Mouse (Mus musculus) thymus, postnatal 0 days (tissue): ENCODE data around the gene Slamf8. TPM values are rescaled to one million over a fixed set of nuclear protein-coding genes. Genes with fewer than 3 reads are reported as not detected.

Source experiments
- DNase-seq: peaks from one replicate; pipeline ENCODE4 v3.0.0-alpha.2; 2015; ENCODE audit warnings: low spot score
- polyA plus RNA-seq: library from polyadenylated mRNA; unstranded; fragments of >200 nt; fragmentation: Nextera tagmentation; extraction: Ambion mirVana; gene quantifications from 2 replicates; pipeline ENCODE4 v1.2.1, GENCODE M21; 2015

Slamf8 gene
- polyA plus RNA-seq, 1 experiment from 2014 or later = 1.9 TPM

GRCm38 (mm10) chr1:172593956-172594355 lies 3.6 kb upstream of the Slamf8 start:
- DNase-seq = no peak

- no peak for DNase-seq
These were observed 3.0 kb upstream of the Slamf8 start for GRCm38 (mm10) chr1:172593321-172593720.

GRCm38 (mm10) chr1:172585612-172586567 lies 4.5 kb downstream of the Slamf8 start:
- no peak for DNase-seq

GRCm38 (mm10) chr1:172585026-172585425 lies 5.3 kb downstream of the Slamf8 start:
- DNase-seq = no peak

- no peak for DNase-seq
These were observed 6.1 kb downstream of the Slamf8 start for GRCm38 (mm10) chr1:172584271-172584670.

- DNase-seq = no peak
These were observed 7.9 kb downstream of the Slamf8 start for GRCm38 (mm10) chr1:172582436-172582835.

GRCm38 (mm10) chr1:172580116-172580515 lies 10.3 kb downstream of the Slamf8 start:
- DNase-seq = no peak

GRCm38 (mm10) chr1:172567758-172568157 lies 22.6 kb downstream of the Slamf8 start:
- no peak for DNase-seq

- DNase-seq = no peak
These were observed 24.2 kb downstream of the Slamf8 start for GRCm38 (mm10) chr1:172566131-172566530.

GRCm38 (mm10) chr1:172563465-172563828 lies 26.9 kb downstream of the Slamf8 start:
- no peak for DNase-seq

GRCm38 (mm10) chr1:172562641-172563464 lies 27.5 kb downstream of the Slamf8 start:
- peak; percentile 59 for DNase-seq

GRCm38 (mm10) chr1:172555638-172556037 lies 34.7 kb downstream of the Slamf8 start, which contains the start of gene Vsig8:
Vsig8 (plus strand) TSS chr1:172555938.
- no peak for DNase-seq

GRCm38 (mm10) chr1:172552623-172553022 lies 37.7 kb downstream of the Slamf8 start:
- no peak for DNase-seq

GRCm38 (mm10) chr1:172551009-172551408 lies 39.4 kb downstream of the Slamf8 start:
- no peak for DNase-seq

- peak; percentile 31 for DNase-seq
These were observed 39.8 kb downstream of the Slamf8 start for GRCm38 (mm10) chr1:172550551-172550951.

GRCm38 (mm10) chr1:172549717-172550116 lies 40.7 kb downstream of the Slamf8 start:
- DNase-seq = no peak

GRCm38 (mm10) chr1:172549314-172549713 lies 41.1 kb downstream of the Slamf8 start:
- no peak for DNase-seq

- peak; percentile 57 for DNase-seq
These were observed 41.9 kb downstream of the Slamf8 start for GRCm38 (mm10) chr1:172548501-172548900.

GRCm38 (mm10) chr1:172546062-172546461 lies 44.3 kb downstream of the Slamf8 start:
- no peak for DNase-seq

- DNase-seq = no peak
These were observed 50.0 kb downstream of the Slamf8 start for GRCm38 (mm10) chr1:172540283-172540820.

- DNase-seq = no peak
These were observed 50.5 kb downstream of the Slamf8 start for GRCm38 (mm10) chr1:172539827-172540226.

GRCm38 (mm10) chr1:172535116-172535515 lies 55.3 kb downstream of the Slamf8 start:
- no peak for DNase-seq
